Mouse (Mus musculus) gastrocnemius, postnatal 36 days (tissue): Measurements from ENCODE around the gene Rpain. TPM values are rescaled to one million over a fixed set of nuclear protein-coding genes. Genes with fewer than 3 reads are reported as not detected.

ENCODE experiments used
- DNase-seq, 2 experiments: peaks; one replicate each; pipeline ENCODE4 v3.0.0; 2022
- intact Hi-C: fragments of 180-260 bp; cut with DNase I; formaldehyde crosslinking; loops from one replicate; pipeline ENCODE4 v1.15.1; 2025
- total RNA-seq, 2 experiments: library from RNA; stranded (reverse); gene quantifications; 2 replicates each; pipeline ENCODE4 v1.2.3; 2021

The Rpain gene
- total RNA-seq, 2 experiments from 2014 or later, result 11.2 to 13.7 TPM

DNA sequence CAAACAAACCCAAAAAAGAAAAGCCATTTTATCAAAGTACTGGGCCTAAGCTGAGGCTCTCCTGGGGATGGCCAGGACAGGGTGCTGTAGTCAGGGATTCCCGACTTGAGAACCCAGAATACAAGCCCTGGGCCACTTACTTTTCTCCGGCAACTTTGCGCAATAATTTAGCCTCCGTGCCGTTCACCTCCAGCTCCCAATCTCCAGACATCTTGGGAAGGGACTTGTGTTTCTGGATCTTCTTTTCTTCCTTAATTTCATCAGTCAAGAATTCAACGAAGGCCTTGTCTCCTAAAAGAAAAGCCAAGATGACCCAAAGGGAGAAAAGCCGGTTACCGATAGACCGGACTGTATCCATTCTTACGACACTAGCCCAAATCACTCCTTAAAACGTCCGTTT lies 12.0 kb downstream of the Rpain start:
- intact Hi-C loops, result no loop called here
- no peak for DNase-seq

DNA sequence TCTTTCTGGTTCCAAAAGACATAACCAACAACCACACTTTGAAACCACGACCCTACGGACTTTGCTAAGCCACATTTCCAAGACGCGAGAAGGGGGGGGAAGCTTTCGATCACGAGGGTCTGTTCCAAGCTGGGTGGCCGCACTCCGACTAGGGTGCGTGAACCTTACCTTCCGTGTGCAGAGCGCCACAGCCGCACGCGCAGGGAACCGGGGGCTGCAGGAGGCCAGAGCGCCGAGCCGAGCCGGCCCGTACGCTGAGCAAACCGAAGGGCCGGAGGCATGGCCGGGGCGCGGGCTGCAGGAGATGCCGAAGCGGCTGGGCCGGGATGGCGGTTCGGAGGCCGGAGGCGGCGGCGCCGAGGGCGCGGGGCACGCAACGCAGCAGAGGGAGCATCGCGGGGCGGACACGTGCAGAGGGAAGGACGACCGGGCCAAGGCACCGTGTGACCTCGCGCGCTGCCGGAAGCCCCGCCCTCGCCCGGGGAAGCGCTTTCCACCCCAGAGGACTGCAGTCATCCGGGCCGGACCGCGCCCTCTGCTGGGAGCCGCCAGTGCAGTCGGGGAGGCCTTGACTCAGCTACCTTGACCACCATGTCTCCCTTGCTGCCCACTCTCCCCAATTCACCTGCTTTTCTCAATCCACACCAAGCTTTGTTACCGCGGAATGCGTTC lies 12.7 kb downstream of the Rpain start, which contains the start of gene C1qbp:
TSS of gene C1qbp (minus strand) at position 470 of the 672 bp plus-strand sequence.
- peak; percentile 93 to 94 for DNase-seq

DNA sequence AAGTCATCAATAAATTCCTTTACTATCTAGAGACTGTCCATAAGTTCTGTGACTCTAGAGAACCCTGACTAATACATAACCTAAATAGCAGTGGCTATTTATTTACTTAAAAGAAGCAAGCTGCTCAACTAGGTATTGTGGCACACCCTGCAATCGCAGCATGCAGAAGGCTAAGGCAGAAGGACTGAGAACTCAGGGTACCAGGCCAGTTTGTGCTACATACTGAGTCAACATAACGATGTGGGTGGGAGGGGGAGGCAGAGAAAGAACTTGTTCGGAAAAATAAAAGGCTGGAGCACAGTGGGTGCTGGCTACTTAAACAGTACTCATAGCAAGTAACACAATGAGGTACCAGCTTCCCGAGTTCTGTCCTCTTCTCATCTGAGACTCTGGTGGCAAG lies 31.2 kb downstream of the Rpain start:
- DNase-seq, result no peak
- intact Hi-C loops, result no loop called here

More for the DNA sequence above, 12.7 kb downstream of the Rpain start, which contains the start of gene C1qbp:
- intact Hi-C loops, result no loop called here

DNA sequence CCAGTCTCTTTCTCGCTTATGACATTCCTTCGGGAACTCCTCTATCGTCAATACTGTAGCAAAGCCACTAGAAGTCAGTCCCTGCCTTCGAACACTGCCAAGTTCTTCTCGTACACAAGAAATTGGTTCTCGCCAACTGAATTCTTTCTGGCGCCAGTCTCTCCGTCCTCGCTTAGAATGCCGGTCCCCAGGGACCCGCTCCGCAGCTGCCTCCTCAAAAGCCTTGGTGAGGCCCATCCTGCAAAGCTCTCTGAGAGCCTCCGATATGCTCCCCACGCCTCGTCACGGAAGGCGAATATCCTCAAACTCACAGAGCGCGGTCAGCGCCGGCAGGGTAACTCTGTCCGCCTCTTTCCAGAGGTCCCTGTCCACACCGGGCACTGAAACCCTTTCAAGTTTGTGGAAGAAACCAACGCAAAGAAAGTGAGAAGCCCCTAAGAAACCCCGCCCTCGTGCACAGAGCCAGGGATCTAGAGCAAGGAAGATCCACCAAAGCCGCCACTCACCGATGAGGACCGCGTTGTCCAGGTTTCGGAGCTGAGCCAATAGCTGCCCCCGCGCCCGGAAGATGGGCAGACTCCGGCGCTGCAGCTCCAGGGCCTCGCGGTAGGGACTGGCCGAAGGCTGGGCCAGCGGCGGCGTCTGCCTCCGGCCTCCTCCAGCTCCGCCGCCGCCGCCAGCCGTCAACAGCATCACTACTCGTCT lies 33.8 kb downstream of the Rpain start:
- peak in 1 of 2 experiments; percentile 35 for DNase-seq
- intact Hi-C loops, result no loop called here

DNA sequence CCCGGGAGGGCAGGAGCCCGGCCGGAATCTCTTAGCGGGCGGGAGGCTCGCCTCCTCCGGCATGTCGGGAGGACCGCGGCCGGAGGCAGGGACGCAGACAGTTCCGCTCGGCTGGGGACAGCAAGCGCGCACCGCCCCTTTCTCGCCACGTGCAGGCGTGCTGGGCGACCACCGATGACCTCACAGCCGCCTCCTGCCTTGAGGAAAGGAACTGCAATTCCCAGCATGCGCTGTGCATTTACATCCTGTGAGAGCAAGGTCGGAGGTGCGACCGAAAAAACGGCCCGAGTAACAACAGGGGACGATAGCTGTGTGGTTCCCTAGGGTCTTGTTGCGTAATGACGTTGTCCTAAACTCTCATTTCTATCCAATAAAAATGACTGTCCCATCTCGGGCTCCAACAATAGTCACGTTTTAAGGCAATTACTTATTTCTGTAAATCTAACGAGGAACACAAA lies 34.3 kb downstream of the Rpain start, which contains the start of gene Dhx33:
TSS of gene Dhx33 (minus strand) at position 122 of the 458 bp plus-strand sequence.
- DNase-seq, result peak; percentile 92 to 93
- intact Hi-C loops, result no loop called here

DNA sequence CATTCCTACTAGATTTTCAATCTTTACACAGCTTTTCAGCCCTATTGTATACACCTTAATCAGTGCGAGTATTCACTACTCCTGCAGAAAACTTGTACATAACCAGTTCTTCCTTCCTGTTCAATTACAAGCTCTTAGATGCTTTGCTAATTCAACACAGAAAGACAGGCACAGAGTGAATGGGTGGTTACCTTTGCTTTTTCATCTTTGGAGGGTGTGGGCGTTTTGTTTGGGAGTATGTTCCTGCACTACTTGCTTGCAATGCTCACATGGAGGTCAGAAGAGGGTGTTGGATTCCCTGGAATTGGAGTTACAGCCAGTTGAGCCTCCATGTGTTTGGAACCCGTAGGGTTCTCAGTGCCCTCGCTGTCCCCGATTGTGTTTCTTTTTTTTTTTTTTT lies 35.0 kb downstream of the Rpain start:
- intact Hi-C loops, result no loop called here
- DNase-seq, result no peak

DNA sequence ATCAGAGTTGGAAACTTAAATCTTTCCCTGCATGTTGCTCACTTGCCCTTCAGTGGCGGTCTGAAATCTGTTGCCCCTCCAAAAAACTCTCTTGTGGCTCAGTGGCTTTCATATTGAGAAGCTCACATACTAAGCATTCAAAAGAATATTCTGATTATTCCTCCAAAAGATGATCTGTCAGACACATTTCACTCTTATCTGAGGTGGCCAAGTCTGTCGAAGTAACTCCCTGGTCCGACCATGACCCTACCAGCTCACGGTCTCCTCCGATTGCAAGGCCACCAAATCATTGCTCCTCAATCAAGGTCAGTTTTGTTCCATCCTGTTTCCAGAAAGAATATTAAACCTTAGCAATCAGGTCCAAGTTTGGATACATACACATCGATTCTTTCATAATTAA lies 37.0 kb downstream of the Rpain start:
- DNase-seq, result no peak
- intact Hi-C loops, result no loop called here

DNA sequence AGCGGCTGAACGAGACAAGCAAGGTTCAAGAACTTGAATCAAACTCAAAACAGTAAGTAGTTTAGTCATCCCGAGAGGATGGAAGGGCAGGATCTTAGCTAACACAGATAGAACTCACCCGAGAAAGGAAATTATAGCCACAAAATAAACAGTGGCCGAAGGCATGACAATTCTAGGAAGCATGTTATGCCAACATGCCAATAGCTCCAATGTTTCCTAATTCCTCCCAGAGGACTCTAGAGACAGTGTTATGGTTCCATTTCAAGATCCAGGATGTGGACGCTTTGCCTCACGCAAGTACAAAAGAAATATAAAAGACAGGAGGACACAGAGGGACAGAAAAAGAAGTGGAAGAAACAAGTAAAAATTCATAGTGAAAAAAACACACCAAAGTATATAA lies 37.8 kb downstream of the Rpain start:
- intact Hi-C loops, result no loop called here
- no peak for DNase-seq

DNA sequence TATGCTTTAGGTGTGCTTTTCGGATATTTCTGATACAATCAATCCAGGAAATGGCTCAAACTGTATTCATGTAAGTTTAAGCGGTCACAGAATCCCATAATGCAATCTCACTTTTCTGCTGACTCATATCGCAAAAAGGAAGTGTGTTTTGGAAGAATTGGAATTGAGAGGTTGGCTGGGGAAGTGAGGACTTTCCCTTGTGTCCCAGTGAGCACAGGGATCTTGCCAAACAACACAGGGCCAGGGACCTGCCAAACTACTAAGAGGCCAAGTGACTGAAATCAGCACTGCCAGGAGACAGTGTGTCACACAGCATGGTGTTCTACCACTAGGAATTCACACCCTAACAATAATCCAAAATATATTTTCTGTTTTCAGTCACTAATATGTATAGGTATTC lies 38.3 kb downstream of the Rpain start:
- DNase-seq, result no peak
- intact Hi-C loops, result no loop called here

DNA sequence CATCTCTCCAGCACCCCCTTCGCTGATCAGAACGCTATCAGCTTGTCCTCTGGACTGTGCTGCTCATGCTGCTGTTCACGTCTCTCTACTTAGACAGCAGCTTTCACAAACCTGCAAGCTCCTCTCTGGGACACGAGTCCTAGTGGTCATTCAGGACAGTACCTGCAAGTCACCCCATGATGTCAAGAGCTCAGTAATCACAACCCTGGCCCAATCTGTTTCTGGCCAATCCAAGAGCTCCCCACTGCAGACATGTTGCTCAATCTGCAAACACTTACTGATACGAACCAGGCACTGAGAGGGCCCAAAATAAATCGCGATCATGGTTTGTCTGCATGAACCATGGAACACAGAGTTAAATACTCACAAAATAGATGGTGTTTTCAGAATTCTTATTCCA lies 42.7 kb downstream of the Rpain start:
- intact Hi-C loops, result no loop called here
- DNase-seq, result no peak

DNA sequence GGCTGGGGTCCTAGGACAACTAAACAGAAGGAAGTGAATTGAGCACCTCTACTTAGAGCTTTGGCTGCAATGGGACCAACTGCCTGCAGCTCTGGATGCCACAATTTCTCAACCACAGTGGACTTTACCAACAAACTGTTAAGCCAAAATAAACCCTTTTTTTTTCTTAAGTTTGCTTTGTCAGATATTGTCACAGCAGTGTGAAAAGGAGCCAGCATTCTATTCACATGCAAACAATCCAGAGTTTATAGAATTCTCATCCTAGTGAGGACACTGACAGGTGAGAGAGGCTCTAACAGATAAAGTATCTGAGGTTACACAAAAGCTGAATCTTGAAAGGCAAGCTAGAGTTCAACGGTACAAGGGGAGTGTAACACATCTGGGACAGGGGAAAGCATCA lies 47.0 kb downstream of the Rpain start:
- no peak for DNase-seq
- intact Hi-C loops, result no loop called here

DNA sequence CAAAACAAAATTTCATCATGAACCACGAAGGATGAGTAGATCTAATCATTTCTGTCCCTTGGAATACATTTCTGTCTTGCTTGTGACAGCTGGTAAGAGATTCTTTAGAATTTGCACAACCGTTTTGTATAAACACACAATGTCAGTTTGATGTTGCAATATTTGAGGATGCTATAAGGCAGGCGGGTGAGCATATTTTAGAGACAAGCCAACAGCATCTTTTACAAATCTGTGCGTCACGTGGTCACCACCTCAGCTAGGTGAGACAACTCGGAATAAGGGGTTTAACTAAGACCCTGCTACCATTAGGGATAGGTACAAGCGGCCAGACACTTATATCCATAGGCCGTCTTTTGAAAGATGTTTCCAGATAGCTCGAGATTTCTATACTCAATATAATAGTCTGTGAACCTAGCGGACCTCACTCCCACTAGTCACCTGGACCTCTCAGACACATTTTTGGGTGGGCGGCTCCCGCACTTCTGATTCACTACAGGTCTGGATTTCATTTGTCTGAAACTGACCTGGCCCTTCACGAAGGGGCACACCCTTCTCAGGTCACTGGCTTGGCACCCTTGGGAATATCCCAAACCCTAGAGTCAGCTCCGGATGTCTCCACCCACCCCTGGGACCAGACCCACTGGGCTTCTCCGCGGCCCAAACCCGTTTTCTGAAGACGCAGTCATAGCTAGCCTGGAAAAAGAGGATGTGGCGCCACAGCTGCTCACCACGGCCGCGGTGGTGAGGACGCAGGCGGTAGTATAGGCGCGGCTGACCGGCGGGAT lies 48.6 kb downstream of the Rpain start:
- DNase-seq, result no peak
- intact Hi-C loops, result no loop called here

DNA sequence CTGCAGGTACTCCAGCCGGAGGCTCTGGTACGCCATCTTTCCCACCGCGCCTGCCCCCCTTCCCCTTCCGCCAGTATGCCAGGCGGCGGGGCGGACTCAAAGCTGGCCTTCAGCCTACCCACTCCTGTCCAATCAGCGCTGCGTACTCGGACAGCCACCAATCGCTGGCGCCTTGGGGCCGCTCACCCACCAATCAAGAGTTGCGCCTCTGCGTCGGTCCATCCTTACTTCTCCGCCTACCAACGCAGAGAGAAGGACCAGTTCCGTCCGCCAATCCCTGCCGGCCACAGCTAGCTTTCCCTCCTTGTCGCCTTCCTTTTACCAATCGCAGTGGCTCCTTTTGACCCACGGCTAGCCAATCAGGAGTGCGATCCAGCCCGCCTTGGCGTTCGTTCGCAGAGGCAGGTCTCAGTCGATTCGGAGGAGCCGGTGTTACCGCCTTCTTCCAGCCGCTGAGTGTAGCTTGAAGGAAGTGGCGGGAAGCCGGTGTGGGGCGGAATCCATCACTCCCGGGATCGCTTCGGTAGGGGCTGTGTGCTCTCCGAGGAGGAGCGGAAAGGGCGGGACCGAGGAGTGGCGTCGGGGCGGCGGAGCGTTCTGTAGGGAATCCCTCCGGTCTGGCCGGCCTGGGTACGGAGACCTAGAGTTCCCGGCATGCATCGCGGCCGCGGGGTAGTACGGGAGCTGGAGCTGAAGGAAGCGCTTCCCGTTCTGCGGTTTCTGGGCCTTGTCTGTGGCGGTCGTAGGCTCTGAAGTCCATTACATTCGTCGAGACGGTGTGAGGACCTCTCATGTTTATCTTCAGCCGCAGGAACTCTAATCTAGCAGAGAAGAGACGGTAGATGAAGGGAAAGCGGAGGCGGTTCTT lies 49.4 kb downstream of the Rpain start, which contains the start of the genes Mis12 and Derl2:
TSS of gene Mis12 (plus strand) at position 411 of the 868 bp plus-strand sequence.
TSS of gene Derl2 (minus strand) at position 641 of the 868 bp plus-strand sequence.
- intact Hi-C loops, result no loop called here
- peak; percentile 97 to 98 for DNase-seq

Other genes starting within 250 kb of the Rpain start
- gene Zfp3, start 206.0 kb upstream of the Rpain start, total RNA-seq, result 10 to 100 TPM in 1 of 2 experiments, 1 to 10 TPM in 1; 7.4 to 11.4 TPM
- not detected for gene Scimp, start 157.6 kb upstream of the Rpain start, total RNA-seq
- 10 to 100 TPM; 27.0 to 31.3 TPM for gene Rabep1, start 125.4 kb upstream of the Rpain start, total RNA-seq
- 10 to 100 TPM; 26.5 to 32.2 TPM for gene Nup88, start 240 bp upstream of the Rpain start, total RNA-seq
- gene C1qbp, start 12.8 kb downstream of the Rpain start, total RNA-seq, result 100 to 1,000 TPM in 1 of 2 experiments, 10 to 100 TPM in 1; 96.4 to 119 TPM
- 1 to 10 TPM; 6.5 to 8.0 TPM for gene Dhx33, start 34.2 kb downstream of the Rpain start, total RNA-seq
- 1 to 10 TPM; 3.3 to 4.0 TPM for gene Mis12, start 49.4 kb downstream of the Rpain start, total RNA-seq
- gene Derl2, start 49.6 kb downstream of the Rpain start, total RNA-seq, result 10 to 100 TPM; 11.7 to 12.6 TPM
- under 1 TPM in 1 of 2 experiments, not detected in 1; 0.17 TPM for gene 6330403K07Rik, start 63.3 kb downstream of the Rpain start, total RNA-seq
- under 1 TPM; 0.22 to 0.38 TPM for gene Nlrp1a, start 174.5 kb downstream of the Rpain start, total RNA-seq